Mouse (Mus musculus) skeletal muscle tissue, postnatal 0 days (tissue): Measurements from ENCODE around the gene Usp32. TPM values are rescaled to one million over a fixed set of nuclear protein-coding genes. Genes with fewer than 3 reads are reported as not detected.

Experiments
- polyA plus RNA-seq: library from polyadenylated mRNA; unstranded; fragments of >200 nt; fragmentation: Nextera tagmentation; extraction: Ambion mirVana; gene quantifications from 2 replicates; pipeline ENCODE4 v1.2.1, GENCODE M21; 2015

Gene Usp32
- polyA plus RNA-seq = 1.9 and 2.2 TPM in 2 replicates

GRCm38 (mm10) chr11:85139581-85140540, at the start of gene Usp32:
TSS of gene Usp32 (minus strand) at chr11:85140161.

GRCm38 (mm10) chr11:85170058-85170740, 30.2 kb upstream of the Usp32 start, which contains the start of gene 1700125H20Rik:
TSS of gene 1700125H20Rik (plus strand) at chr11:85170404.

GRCm38 (mm10) chr11:84957591-84958270, 182.2 kb downstream of the Usp32 start, which contains the start of gene Car4:
TSS of gene Car4 (plus strand) at chr11:84957786.

Other genes with a start within 250 kb of the Usp32 start
- gene Znhit3, start 223.8 kb downstream of the Usp32 start, polyA plus RNA-seq = 34.4 and 34.6 TPM in 2 replicates
- 6.5 and 18.0 TPM in 2 replicates for gene Car4, start 182.4 kb downstream of the Usp32 start, polyA plus RNA-seq
- gene 1700125H20Rik, start 30.2 kb upstream of the Usp32 start, polyA plus RNA-seq = not detected in 2 replicates
- 18.8 and 19.2 TPM in 2 replicates for gene Appbp2, start 95.0 kb upstream of the Usp32 start, polyA plus RNA-seq
- gene Ppm1d, start 171.1 kb upstream of the Usp32 start, polyA plus RNA-seq = 8.8 and 9.3 TPM in 2 replicates
- gene Bcas3, start 213.0 kb upstream of the Usp32 start, polyA plus RNA-seq = 30.3 and 33.0 TPM in 2 replicates